Mouse (Mus musculus) kidney, embryonic 16.5 days (tissue): ENCODE data around the gene Agrp. TPM values are rescaled to one million over a fixed set of nuclear protein-coding genes. Genes with fewer than 3 reads are reported as not detected.
"Not testable (repeated sequence)": the region's sequence is repeated elsewhere in the genome, so short reads cannot be mapped to it uniquely, and the experiment has no call there.

ENCODE experiments used
- ATAC-seq: fragments of 200-750 bp; cut with Nextera tagmentation; 2 replicates; pipeline ENCODE4 v1.8.0; 2017; ENCODE audit warnings: moderate TSS enrichment; ENCODE audit not compliant: low FRiP score, low TSS enrichment
- H3K27ac ChIP-seq: fragments of 300-500 bp; sonication (generic); 2 replicates; pipeline ENCODE4 v1.5.1; 2014; ENCODE audit warnings: low read length
- H3K27me3 ChIP-seq: fragments of 300-500 bp; sonication (generic); 2 replicates; pipeline ENCODE4 v1.6.1; 2014; ENCODE audit warnings: low read length, control low read depth, mixed read lengths; ENCODE audit not compliant: insufficient read depth
- H3K36me3 ChIP-seq: fragments of 300-500 bp; sonication (generic); 2 replicates; pipeline ENCODE4 v1.6.1; 2014; ENCODE audit warnings: low read length, control low read depth, mixed read lengths; ENCODE audit not compliant: insufficient read depth
- H3K4me1 ChIP-seq: fragments of 300-500 bp; sonication (generic); 2 replicates; pipeline ENCODE4 v1.6.1; 2014; ENCODE audit warnings: low read length, control low read depth, mixed read lengths; ENCODE audit not compliant: insufficient read depth
- H3K4me2 ChIP-seq: fragments of 300-500 bp; sonication (generic); replicated peaks from 2 replicates; pipeline ENCODE4 v1.6.1; 2014; ENCODE audit warnings: low read depth, low read length
- H3K4me3 ChIP-seq: fragments of 300-500 bp; sonication (generic); 2 replicates; pipeline ENCODE4 v1.5.1; 2014; ENCODE audit warnings: mild to moderate bottlenecking, low read length
- H3K9ac ChIP-seq: fragments of 300-500 bp; sonication (generic); replicated peaks from 2 replicates; pipeline ENCODE4 v1.6.1; 2014; ENCODE audit warnings: low read length
- H3K9me3 ChIP-seq: fragments of 300-500 bp; sonication (generic); 2 replicates; pipeline ENCODE4 v1.6.1; 2016; ENCODE audit warnings: low read length, control low read depth
- whole genome bisulfite sequencing: fragments of 180-500 bp; shearing (Covaris S2); extraction: QIAGEN DNeasy Blood & Tissue Kit; methylation state at CpG from one replicate; pipeline ENCODE4 v1.1.7; 2014; 5-methylcytosine and 5-hydroxymethylcytosine counted together
- polyA plus RNA-seq: library from polyadenylated mRNA; unstranded; fragments of >200 nt; fragmentation: Nextera tagmentation; extraction: Ambion mirVana; gene quantifications from 2 replicates; pipeline ENCODE4 v1.2.1, GENCODE M21; 2015

Agrp gene
- polyA plus RNA-seq, 1 experiment from 2014 or later: 0.84 TPM

DNA sequence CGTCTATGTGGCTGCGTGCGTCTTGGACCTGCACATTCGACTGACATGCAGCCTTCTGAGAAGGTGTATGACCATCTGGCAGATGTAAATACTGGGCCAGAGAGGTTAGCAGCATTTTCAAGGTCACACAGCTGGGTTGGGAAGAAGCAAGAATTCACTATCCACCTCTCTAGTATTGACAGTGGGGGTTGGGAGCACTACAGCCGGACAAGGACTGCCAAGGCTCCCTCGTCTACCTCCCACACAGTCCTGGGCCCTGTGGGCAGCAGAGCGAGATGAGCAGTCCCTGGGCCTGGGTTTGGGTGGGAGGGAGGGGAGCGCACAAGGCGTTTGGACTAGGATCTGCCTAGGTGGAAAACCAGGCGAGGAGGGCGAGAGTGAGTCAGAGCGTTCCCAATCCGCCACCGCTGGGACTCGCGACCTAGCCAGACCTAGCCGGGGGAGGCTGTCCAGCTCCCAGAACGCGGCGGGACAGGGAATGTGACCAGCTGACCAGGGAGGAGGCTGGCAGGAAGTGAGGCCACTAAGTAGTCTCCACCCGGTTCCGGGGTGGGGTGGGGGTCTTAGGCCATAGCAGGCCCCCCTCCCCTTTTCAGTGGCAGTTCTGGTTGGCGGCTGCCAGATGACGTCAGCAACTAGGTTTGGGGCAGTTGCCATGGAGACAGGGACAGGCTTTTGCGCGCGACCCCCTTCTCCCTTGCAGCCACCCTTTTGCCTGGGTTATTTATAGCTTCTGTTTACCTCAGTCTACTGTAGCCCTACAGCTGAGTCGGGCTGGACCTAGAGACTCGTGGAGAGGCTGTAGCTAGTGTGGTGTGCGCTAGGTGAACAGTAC, 30.8 kb downstream of the Agrp start:
- ATAC-seq: peak; percentile 85
- no peaks in the 10 kb centered on the region for H3K9me3 ChIP-seq
- no peaks in the 10 kb centered on the region for H3K36me3 ChIP-seq
- H3K4me3 ChIP-seq: peak overlapping the region; percentile 58
- peaks cover 38% of the 10 kb centered on the region for H3K4me1 ChIP-seq
- H3K4me2 ChIP-seq: peak overlapping the region; percentile 78
- H3K27me3 ChIP-seq: no peaks in the 10 kb centered on the region
- under 1% methylated on average over 30 of the region's 30 CpGs for WGBS
- peak overlapping the region; percentile 91 for H3K27ac ChIP-seq
- peak overlapping the region; percentile 74 for H3K9ac ChIP-seq

DNA sequence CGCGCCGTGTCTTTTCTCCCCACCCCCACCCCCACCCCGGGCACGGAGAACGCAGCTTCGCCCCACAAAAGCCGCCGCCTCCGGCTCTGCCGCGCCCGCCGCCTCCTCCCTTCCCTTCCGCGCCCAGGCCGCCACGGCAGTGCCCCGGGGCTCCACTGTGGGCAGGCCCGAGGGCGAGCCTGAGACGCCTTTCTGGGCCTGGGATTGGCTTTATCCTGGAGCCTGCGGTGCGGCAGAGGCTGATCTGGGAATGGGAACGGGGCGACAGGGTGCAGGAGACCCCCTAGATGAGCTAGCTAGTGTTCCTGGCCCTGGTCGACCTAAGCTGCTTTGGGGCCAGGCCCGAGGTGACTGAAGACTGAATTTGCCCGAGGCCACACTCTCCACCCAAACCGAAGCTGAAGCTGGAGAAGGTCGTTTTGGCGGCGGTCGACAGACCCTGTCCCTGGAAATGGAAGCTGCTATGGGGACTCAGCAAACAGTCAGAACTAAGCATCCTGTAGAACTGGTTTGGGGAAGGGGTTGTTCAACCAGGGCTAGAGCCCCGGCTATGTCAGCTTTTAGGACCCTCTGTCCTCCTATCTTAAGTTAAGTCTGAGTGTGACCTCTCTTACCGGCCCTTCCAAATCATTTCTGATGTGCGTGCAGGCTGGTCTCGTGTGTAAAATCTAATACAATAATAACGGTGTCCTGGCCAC, 31.6 kb downstream of the Agrp start:
- H3K4me1 ChIP-seq: peaks cover 38% of the 10 kb centered on the region
- no peaks in the 10 kb centered on the region for H3K27me3 ChIP-seq
- peak overlapping the region; percentile 74 for H3K9ac ChIP-seq
- peak overlapping the region; percentile 91 for H3K27ac ChIP-seq
- peak overlapping the region; percentile 78 for H3K4me2 ChIP-seq
- no peaks in the 10 kb centered on the region for H3K9me3 ChIP-seq
- WGBS: 1% methylated on average over 28 of the region's 39 CpGs
- H3K4me3 ChIP-seq: peak overlapping the region; percentile 58
- peak; percentile 16; the same call in 1 of the 2 replicates for ATAC-seq
- no peaks in the 10 kb centered on the region for H3K36me3 ChIP-seq

DNA sequence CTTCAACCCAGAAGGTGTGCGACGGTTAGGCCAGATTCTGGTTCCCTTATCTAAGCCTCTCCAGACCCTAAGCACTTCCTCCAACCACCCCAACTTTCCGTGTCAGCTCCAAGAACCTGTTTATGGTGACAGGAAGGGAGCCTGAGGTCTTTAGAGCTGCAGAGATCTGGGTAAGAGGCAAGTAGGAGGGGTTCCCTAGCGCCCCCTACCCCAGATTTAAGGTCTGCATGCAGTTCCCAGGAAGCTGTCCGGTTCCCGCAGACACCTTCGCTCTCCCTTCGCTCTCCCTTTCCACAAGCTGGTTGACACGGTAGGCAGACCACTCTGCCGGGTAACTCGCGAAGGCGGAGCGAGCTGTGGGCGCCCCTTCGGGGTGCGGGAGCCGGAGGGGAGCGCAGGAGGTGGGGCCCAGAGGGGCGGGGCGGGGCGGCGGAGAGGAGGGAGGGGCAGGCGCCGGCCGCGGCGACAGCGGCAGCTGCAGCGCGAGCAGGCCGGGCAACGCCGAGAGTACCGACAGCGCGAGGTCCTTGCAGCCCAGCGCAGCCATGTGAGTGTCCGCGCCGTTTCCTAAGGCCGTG, 32.3 kb downstream of the Agrp start, which contains the start of gene Ripor1:
Gene Ripor1, plus strand, starts transcription at position 452 of the 578 bp plus-strand sequence.
- peaks cover 37% of the 10 kb centered on the region for H3K4me1 ChIP-seq
- H3K36me3 ChIP-seq: no peaks in the 10 kb centered on the region
- H3K9me3 ChIP-seq: no peaks in the 10 kb centered on the region
- peak within 1 kb of the TSS; percentile 58 for H3K4me3 ChIP-seq
- ATAC-seq: peak; percentile 67
- peak within 1 kb of the TSS; percentile 74 for H3K9ac ChIP-seq
- H3K27ac ChIP-seq: peak within 1 kb of the TSS; percentile 91
- peak within 1 kb of the TSS; percentile 78 for H3K4me2 ChIP-seq
- H3K27me3 ChIP-seq: no peaks in the 10 kb centered on the region
- under 1% methylated on average over 30 of the region's 42 CpGs for WGBS

DNA sequence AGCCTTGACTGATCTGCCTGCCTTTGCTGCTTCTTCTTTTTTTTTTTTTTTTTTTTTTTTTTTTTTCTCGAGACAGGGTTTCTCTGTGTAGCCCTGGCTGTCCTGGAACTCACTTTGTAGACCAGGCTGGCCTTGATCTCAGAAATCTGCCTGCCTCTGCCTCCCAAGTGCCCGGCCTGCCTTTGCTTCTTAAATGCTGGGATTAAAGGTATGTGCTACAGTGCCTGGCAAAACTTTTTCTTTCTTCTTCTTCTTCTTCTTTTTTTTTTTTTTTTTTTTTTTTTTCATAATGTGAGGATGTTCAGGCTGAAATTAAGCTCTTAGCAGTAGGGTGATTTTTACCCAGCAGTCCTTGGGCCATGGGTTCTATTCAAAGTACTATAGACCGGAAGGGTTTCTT, 34.7 kb downstream of the Agrp start:
- peaks cover 26% of the 10 kb centered on the region for H3K4me1 ChIP-seq
- not testable (repeated sequence) for ATAC-seq, H3K27me3 ChIP-seq, H3K9me3 ChIP-seq, H3K27ac ChIP-seq, H3K4me3 ChIP-seq, H3K9ac ChIP-seq, H3K4me2 ChIP-seq, H3K36me3 ChIP-seq
- WGBS: 90% methylated on average over 2 of the region's 3 CpGs

DNA sequence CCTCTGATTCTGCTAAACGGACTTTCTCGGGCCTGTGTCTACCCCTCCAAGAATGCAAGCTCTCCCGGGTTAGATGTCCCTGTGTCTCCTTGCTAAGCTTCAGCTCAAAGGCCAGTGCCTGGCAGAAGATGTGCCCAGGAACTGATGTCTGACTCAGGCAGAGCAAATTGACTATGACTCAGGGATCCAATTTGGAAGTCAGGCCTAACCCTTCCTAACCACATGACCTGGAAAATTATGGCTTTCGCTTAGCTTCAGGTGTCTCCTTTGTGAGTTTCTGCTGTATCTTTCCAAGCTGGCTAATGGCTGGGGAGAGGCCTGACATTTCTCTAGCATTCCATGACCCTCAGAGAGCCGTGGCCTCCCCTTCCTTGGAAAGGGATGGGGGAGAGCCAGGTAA, 35.9 kb downstream of the Agrp start:
- H3K9me3 ChIP-seq: no peaks in the 10 kb centered on the region
- H3K4me2 ChIP-seq: no peak overlapping the region
- no peaks in the 10 kb centered on the region for H3K27me3 ChIP-seq
- H3K27ac ChIP-seq: no peak overlapping the region
- H3K4me1 ChIP-seq: peaks cover 13% of the 10 kb centered on the region
- no peak overlapping the region for H3K4me3 ChIP-seq
- no peak for ATAC-seq
- no peak overlapping the region for H3K9ac ChIP-seq
- 76% methylated on average over 5 of the region's 5 CpGs for WGBS
- no peaks in the 10 kb centered on the region for H3K36me3 ChIP-seq

DNA sequence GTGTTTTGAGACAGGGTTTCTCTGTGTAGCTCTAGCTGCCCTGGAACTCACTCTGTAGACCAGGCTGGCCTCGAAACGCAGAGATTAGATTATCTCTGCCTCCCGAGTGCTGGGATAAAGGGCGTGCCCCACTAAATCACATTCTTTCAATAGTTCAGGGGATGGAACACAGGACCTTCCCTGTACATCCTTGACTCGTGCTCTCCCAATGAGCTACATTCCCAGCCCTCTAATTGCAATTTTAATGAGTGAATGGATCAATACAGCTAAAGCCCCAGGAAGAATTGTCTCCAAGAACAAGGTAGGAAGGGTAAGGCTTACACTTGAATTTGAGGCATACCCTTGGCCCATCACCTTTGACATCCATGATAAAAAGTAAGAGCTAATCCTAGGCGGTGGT, 38.4 kb downstream of the Agrp start:
- no peak overlapping the region for H3K4me2 ChIP-seq
- H3K9ac ChIP-seq: no peak overlapping the region
- H3K27me3 ChIP-seq: no peaks in the 10 kb centered on the region
- no peak for ATAC-seq
- H3K36me3 ChIP-seq: no peaks in the 10 kb centered on the region
- peaks cover 15% of the 10 kb centered on the region for H3K4me1 ChIP-seq
- H3K4me3 ChIP-seq: no peak overlapping the region
- no peak overlapping the region for H3K27ac ChIP-seq
- H3K9me3 ChIP-seq: no peaks in the 10 kb centered on the region
- 87% methylated on average over 6 of the region's 6 CpGs for WGBS

DNA sequence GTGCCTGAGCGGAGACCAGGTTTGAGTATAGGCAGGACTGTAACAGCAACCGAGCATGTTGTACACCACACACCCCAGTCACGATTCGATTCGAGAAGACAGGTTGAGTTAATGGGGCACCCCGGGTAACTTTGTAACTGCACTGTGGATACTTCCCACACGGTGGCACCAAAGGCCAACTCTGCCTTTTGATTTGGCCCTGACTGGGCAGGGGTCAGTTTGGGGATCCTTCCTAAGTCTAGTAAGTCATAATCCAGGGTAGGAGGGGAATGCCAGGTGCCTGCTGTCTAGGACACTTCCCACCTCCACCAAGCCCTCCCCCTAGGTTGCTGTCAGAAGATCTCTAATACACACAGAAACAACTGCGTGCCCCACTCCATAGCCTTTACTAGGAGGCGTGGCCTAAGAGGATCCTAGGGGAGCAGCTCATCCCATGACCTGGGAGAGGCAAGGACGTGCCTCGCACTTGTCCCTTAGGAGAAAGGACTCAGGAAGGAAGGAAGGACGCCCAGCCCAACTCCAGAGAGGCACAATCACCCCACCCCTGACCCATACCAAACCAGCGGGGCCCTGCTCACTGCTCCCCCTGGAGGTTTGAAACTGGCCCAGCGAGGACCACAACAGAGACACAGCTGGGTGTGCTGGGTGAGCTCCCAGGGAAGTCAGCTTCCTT, 40.7 kb downstream of the Agrp start:
- H3K4me1 ChIP-seq: peaks cover 18% of the 10 kb centered on the region
- ATAC-seq: peak; percentile 73
- H3K9ac ChIP-seq: no peak overlapping the region
- peak overlapping the region; percentile 30 for H3K4me3 ChIP-seq
- H3K36me3 ChIP-seq: no peaks in the 10 kb centered on the region
- peak overlapping the region; percentile 52 for H3K4me2 ChIP-seq
- no peaks in the 10 kb centered on the region for H3K9me3 ChIP-seq
- H3K27me3 ChIP-seq: no peaks in the 10 kb centered on the region
- no peak overlapping the region for H3K27ac ChIP-seq
- 10% methylated on average over 14 of the region's 14 CpGs for WGBS

DNA sequence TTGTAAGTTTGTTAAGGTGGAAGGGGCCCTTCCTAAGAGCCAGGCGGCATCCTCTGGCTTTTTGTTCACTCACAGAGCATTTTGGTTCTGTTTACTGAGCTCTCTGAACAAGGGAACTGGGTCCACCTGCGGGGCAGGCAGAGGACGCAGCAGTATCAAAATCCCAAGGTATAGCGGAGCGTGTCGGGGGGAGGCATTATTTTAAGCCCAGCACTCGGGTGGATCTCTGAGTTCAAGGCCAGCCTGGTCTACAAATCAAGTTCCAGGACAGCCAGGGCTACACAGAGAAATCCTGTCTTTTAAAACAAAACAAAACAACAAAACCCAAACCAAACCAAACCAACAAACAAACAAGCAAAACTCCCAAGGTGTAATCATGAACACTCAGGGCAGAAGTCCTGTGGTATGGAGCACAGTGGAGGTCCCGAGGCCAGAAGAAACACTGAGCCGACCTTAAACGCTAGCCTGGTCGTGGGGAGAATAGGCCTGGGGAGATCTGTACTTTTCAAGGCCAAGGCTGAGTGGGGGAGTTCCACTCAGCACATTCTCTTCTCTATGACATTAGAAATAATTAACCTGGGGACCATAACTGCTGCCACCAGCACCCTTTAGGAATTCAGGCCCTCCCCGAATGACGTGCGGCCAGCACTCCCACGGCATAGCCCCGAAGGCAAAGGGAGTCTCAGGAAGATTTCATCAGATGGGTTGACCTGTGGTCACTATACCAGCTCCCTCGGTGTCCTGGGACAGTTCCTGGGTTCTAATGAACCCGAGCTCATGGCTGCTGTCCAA, 42.5 kb downstream of the Agrp start:
- H3K4me3 ChIP-seq: peak overlapping the region; percentile 33
- no peaks in the 10 kb centered on the region for H3K9me3 ChIP-seq
- peak; percentile 58 for ATAC-seq
- peak overlapping the region; percentile 85 for H3K27ac ChIP-seq
- WGBS: 53% methylated on average over 18 of the region's 18 CpGs
- H3K27me3 ChIP-seq: no peaks in the 10 kb centered on the region
- peak overlapping the region; percentile 49 for H3K4me2 ChIP-seq
- H3K9ac ChIP-seq: peak overlapping the region; percentile 51
- H3K4me1 ChIP-seq: peaks cover 18% of the 10 kb centered on the region
- no peaks in the 10 kb centered on the region for H3K36me3 ChIP-seq

DNA sequence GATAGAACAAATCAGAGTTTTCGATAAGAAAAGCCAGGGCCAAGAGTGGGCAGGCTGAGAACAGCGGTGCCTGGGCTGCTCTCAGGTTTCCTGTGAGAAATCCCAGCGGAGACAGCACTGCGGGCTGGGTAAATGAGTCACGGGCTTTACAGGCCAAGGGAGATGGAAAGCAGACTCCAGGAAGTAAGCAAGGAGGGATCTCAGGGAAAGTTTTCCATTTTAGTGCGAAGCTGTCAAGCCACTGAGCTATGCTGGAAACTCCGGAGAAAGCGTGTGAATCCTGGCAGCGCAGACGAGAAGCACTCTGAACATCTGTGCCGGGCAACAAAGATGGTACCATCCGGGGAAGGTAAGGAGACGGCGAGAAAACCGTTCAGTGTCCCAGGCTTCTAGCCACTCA, 43.3 kb downstream of the Agrp start:
- Histone ChIP-seq H3K9me3 (no peaks in the 10 kb centered on the region), H3K4me2 (peak overlapping the region; percentile 49), H3K4me1 (peaks cover 18% of the 10 kb centered on the region), H3K9ac (peak overlapping the region; percentile 51), H3K36me3 (no peaks in the 10 kb centered on the region), H3K27ac (peak overlapping the region; percentile 85), H3K4me3 (peak overlapping the region; percentile 33), H3K27me3 (no peaks in the 10 kb centered on the region)
- 0 out of 2 replicates have a peak, but pooled peaks have one; percentile 32 for ATAC-seq
- 15% methylated on average over 15 of the region's 15 CpGs for WGBS
